10 mouse cellular contexts compared by ENCODE assay signal in genomic region chr1:73538420-73538871, GRCm38 (mm10).
A peak's percentile ranks its signal among the peaks of the same experiment; 100 is the strongest.
DNase-seq lines count a peak whose midpoint lies in the region; ATAC-seq lines count a peak whose summit lies in the region.
"Had no signal": no experiment of that assay in that cellular context is flagged by ENCODE, and none has a peak within 500 bp of the region (broad histone marks: within the 10 kb centered on the region; RNA-seq: fewer than 3 reads in every experiment).

No protein-coding gene starts in this region.

- no peak for DNase-seq in neural tube, embryonic 11.5 days (ENCODE audit: low spot score)
- no peak for DNase-seq in neural tube, embryonic 10.5 days (ENCODE audit: extremely low spot score, low spot score)
- peak; percentile 37 for DNase-seq in kidney, postnatal 10 days
- no peak for DNase-seq in thymus, postnatal 10 days (ENCODE audit: low spot score in 2 of 2)
- no peak for DNase-seq in thymus, adult 18-20 months
- DNase-seq in frontal cortex, postnatal 14 days (ENCODE audit: low spot score in 2 of 2): no peak
- DNase-seq: right cerebral cortex, postnatal 25 days had no signal

- no peak overlapping the region for H3K9ac ChIP-seq in neural tube, embryonic 11.5 days (ENCODE audit: low read length)
- H3K9ac ChIP-seq in forebrain, embryonic 15.5 days (replicated peaks): no peak overlapping the region
- H3K9ac ChIP-seq in stomach, embryonic 14.5 days (replicated peaks; ENCODE audit: low read depth, low read length): no peak overlapping the region

- ATAC-seq in neural tube, embryonic 11.5 days (ENCODE audit: insufficient read depth, low FRiP score, low TSS enrichment): peak; percentile 60; the same call in 1 of the 2 replicates
- peak; percentile 93 for ATAC-seq in forebrain, embryonic 15.5 days (replicated peaks)
- peak; percentile 81; the same call in 1 of the 2 replicates for ATAC-seq in stomach, embryonic 14.5 days (ENCODE audit: insufficient number of reproducible peaks, insufficient read depth, low FRiP score, low read depth)

- WGBS in neural tube, embryonic 11.5 days: 38% methylated on average over 2 of the region's 2 CpGs
- WGBS in forebrain, embryonic 15.5 days: 29% methylated on average over 2 of the region's 2 CpGs
- WGBS in stomach, embryonic 14.5 days: 31% methylated on average over 2 of the region's 2 CpGs

- H3K4me3 ChIP-seq in neural tube, embryonic 11.5 days (ENCODE audit: low read depth, low read length): no peak overlapping the region
- H3K4me3 ChIP-seq in forebrain, embryonic 15.5 days: no peak overlapping the region
- H3K4me3 ChIP-seq in stomach, embryonic 14.5 days (ENCODE audit: low read depth, low read length): no peak overlapping the region
- H3K4me3 ChIP-seq: left cerebral cortex, adult 2 months had no signal

- no peaks in the 10 kb centered on the region for H3K4me1 ChIP-seq in neural tube, embryonic 11.5 days (ENCODE audit: control insufficient read depth, insufficient read depth, low read length)
- H3K4me1 ChIP-seq in forebrain, embryonic 15.5 days: no peaks in the 10 kb centered on the region
- H3K4me1 ChIP-seq in stomach, embryonic 14.5 days (ENCODE audit: control insufficient read depth, insufficient read depth, low read length): 0 out of 2 replicates have a peak, but pooled peaks cover 3% of the 10 kb centered on the region

- H3K36me3 ChIP-seq in neural tube, embryonic 11.5 days (ENCODE audit: control insufficient read depth, insufficient read depth, low read length): no peaks in the 10 kb centered on the region
- H3K36me3 ChIP-seq in forebrain, embryonic 15.5 days: no peaks in the 10 kb centered on the region
- H3K36me3 ChIP-seq in stomach, embryonic 14.5 days (ENCODE audit: control insufficient read depth, insufficient read depth, low read length): no peaks in the 10 kb centered on the region

- no peaks in the 10 kb centered on the region for H3K9me3 ChIP-seq in neural tube, embryonic 11.5 days (ENCODE audit: control insufficient read depth, low read length)
- no peaks in the 10 kb centered on the region for H3K9me3 ChIP-seq in forebrain, embryonic 15.5 days
- H3K9me3 ChIP-seq in stomach, embryonic 14.5 days (ENCODE audit: control insufficient read depth, low read depth, low read length): no peaks in the 10 kb centered on the region

- no peaks in the 10 kb centered on the region for H3K27me3 ChIP-seq in neural tube, embryonic 11.5 days (ENCODE audit: control insufficient read depth, insufficient read depth, low read length)
- no peaks in the 10 kb centered on the region for H3K27me3 ChIP-seq in forebrain, embryonic 15.5 days
- no peaks in the 10 kb centered on the region for H3K27me3 ChIP-seq in stomach, embryonic 14.5 days (ENCODE audit: control insufficient read depth, insufficient read depth, low read length)

- H3K4me2 ChIP-seq in neural tube, embryonic 11.5 days (ENCODE audit: low read depth): no peak overlapping the region
- H3K4me2 ChIP-seq in forebrain, embryonic 15.5 days (replicated peaks): no peak overlapping the region
- no peak overlapping the region for H3K4me2 ChIP-seq in stomach, embryonic 14.5 days (replicated peaks; ENCODE audit: low read depth, low read length)

- no peak overlapping the region for H3K27ac ChIP-seq in neural tube, embryonic 11.5 days (ENCODE audit: low read depth, low read length)
- no peak overlapping the region for H3K27ac ChIP-seq in forebrain, embryonic 15.5 days (replicated peaks)
- H3K27ac ChIP-seq in stomach, embryonic 14.5 days (ENCODE audit: low read length): no peak overlapping the region
- H3K27ac ChIP-seq: left cerebral cortex, adult 2 months had no signal
